Mouse (Mus musculus) activated CD4-positive, CD25-positive, alpha-beta regulatory T cell, adult 9 weeks (primary cell): ENCODE data around the gene Olfr1107. TPM values are rescaled to one million over a fixed set of nuclear protein-coding genes. Genes with fewer than 3 reads are reported as not detected.

Source experiments
- polyA plus RNA-seq: library from polyadenylated mRNA; unstranded; fragments of 100-300 nt; shearing (Covaris generic); gene quantifications from one replicate; pipeline ENCODE4 v1.2.1, GENCODE M21; 2017

Gene Olfr1107
- polyA plus RNA-seq, result not detected

GRCm38 (mm10) chr2:87075717-87076116, at the start of gene Olfr1107:
Gene Olfr1107, minus strand, starts transcription at chr2:87075817.

GRCm38 (mm10) chr2:87114467-87114866, 38.9 kb upstream of the Olfr1107 start, which contains the start of gene Olfr259:
Gene Olfr259, minus strand, starts transcription at chr2:87114567.

GRCm38 (mm10) chr2:87095908-87096307, 20.3 kb upstream of the Olfr1107 start, which contains the start of gene Olfr1109:
Gene Olfr1109, minus strand, starts transcription at chr2:87096008.

DNA sequence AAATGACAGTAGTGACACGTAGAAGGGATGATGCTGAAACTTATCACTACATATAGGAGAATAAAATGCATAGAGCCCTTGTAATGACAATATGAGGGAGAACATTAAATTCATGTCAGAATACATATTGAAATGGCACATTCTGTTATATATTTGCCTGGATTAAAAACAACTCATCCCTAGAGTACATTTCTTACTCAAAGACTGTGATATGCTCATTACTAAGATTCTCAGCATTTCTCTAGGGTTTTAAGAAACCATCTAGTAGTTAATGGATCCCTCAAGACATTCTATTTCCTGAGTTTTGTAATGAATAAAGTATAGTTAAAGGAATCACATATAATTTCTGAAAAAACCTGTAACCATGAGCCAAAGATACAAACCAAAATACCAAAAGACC, 23.4 kb downstream of the Olfr1107 start, which contains the start of gene Olfr1106:
Gene Olfr1106 (minus strand): TSS at position 101 of the 400 bp plus-strand sequence.

GRCm38 (mm10) chr2:87036431-87036830, 39.2 kb downstream of the Olfr1107 start, which contains the start of gene Olfr1105:
Gene Olfr1105, minus strand, starts transcription at chr2:87036531.

GRCm38 (mm10) chr2:87026980-87027379, 48.6 kb downstream of the Olfr1107 start, which contains the start of gene Olfr1104:
Gene Olfr1104, minus strand, starts transcription at chr2:87027080.

Other genes starting within 250 kb of the Olfr1107 start
- not detected for gene Olfr1095, start 224.1 kb downstream of the Olfr1107 start, polyA plus RNA-seq
- not detected for gene Gm13723, start 201.0 kb downstream of the Olfr1107 start, polyA plus RNA-seq
- not detected for gene Olfr1097, start 183.6 kb downstream of the Olfr1107 start, polyA plus RNA-seq
- gene Olfr1098, start 151.3 kb downstream of the Olfr1107 start, polyA plus RNA-seq, result not detected
- gene Olfr1099, start 115.1 kb downstream of the Olfr1107 start, polyA plus RNA-seq, result not detected
- gene Olfr1100, start 95.9 kb downstream of the Olfr1107 start, polyA plus RNA-seq, result not detected
- gene Olfr1101, start 84.6 kb downstream of the Olfr1107 start, polyA plus RNA-seq, result not detected
- gene Olfr1102, start 77.4 kb downstream of the Olfr1107 start, polyA plus RNA-seq, result not detected
- not detected for gene Olfr1104, start 48.7 kb downstream of the Olfr1107 start, polyA plus RNA-seq
- not detected for gene Olfr1105, start 39.3 kb downstream of the Olfr1107 start, polyA plus RNA-seq
- gene Olfr1106, start 23.5 kb downstream of the Olfr1107 start, polyA plus RNA-seq, result not detected
- gene Olfr1109, start 20.2 kb upstream of the Olfr1107 start, polyA plus RNA-seq, result not detected
- not detected for gene Olfr259, start 38.8 kb upstream of the Olfr1107 start, polyA plus RNA-seq
- gene Olfr1110, start 64.5 kb upstream of the Olfr1107 start, polyA plus RNA-seq, result not detected
- gene Olfr1111, start 76.8 kb upstream of the Olfr1107 start, polyA plus RNA-seq, result not detected
- gene Olfr1112, start 112.0 kb upstream of the Olfr1107 start, polyA plus RNA-seq, result not detected
- gene Olfr1113, start 133.2 kb upstream of the Olfr1107 start, polyA plus RNA-seq, result not detected
- not detected for gene Olfr1115, start 172.2 kb upstream of the Olfr1107 start, polyA plus RNA-seq
- gene Olfr1116, start 191.7 kb upstream of the Olfr1107 start, polyA plus RNA-seq, result not detected
- gene Olfr1118, start 231.8 kb upstream of the Olfr1107 start, polyA plus RNA-seq, result not detected